Mouse (Mus musculus) urinary bladder, postnatal 25 days (tissue): ENCODE measurements around the gene Htra1.

Experiments
- DNase-seq: peaks from one replicate; pipeline ENCODE4 v3.0.0; 2022; ENCODE audit warnings: low spot score

The Htra1 gene

DNA sequence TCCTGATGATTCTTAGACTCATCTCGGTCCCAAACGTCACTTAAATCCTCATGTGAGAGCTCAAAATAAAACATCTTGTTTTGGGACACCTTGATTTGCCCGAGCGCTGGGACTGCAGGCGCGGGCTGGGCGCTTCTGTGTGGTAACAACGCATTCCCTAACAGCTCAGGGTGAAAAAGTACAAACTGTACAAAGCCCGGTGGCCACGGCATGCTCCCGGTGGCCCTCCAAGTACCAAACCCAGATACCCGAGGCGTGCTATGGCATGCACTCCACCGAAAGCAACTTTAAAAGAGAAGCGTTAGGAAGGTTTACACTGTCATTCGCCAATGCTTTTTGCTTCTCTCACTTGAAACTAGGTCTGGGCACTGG lies 504 bp upstream of the Htra1 start:
- no peak for DNase-seq

DNA sequence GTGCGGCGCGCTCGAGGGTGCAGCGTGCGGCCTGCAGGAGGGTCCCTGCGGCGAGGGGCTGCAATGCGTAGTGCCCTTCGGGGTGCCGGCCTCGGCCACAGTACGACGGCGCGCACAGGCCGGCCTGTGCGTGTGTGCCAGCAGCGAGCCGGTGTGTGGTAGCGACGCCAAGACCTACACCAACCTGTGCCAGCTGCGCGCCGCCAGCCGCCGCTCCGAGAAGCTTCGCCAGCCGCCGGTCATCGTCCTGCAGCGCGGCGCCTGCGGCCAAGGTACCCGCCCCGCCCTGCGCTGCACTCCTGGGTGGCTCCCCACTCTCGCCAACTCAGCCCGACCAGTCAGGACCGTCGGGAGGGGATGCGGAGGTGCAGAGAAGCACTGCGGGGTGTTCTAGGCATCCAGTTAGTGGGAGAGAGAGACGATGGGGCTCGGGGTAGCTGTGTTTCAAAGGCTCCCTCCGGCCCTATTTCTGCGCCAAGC lies 601 bp downstream of the Htra1 start:
- peak; percentile 24 for DNase-seq

DNA sequence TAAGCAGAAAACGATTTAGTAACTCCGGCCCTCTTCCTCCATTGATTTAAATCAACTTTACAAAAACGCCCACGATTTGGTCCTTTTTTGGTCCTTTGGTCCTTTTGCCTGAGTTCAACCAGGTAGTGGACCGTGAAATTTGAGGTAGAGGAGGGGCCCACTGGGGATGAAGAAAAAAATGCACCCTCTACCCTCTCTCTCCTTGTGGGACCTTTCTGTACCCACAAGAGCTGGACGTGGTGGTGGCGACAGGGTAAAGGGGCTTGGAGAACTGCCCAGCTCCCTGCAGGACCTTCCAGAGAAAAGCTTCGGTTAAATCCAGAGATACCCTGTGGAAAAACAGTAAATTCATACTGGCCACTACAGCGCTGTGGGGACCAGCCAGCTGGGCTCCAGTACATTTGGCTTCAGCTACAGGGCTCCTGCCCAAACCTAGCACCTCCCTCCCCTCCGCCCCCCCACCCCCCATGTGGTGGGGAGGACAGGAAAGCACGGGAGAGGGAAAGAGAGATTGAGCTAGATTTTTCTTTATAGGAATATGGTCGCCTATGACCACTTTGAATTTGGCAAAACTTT lies 1.4 kb downstream of the Htra1 start:
- DNase-seq = no peak

DNA sequence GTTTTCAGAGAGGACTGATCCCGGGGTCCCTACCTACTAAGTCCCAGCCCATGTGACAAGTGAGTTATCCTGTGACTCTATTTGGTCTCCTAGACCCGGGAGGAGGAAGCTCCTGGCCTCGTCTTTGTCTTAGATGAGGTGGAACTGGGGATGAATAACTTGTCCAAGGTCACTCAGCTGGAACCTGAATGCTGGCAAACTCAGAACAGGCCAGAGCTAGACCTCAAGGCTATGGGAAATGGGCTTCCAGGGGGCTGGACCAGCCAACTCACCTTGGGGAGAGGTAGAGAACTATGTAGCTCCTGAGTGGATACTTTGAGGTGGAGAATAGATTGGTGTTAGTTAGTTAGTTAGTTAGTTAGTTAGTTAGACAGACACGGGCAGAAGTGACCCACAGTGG lies 2.1 kb downstream of the Htra1 start:
- no peak for DNase-seq

DNA sequence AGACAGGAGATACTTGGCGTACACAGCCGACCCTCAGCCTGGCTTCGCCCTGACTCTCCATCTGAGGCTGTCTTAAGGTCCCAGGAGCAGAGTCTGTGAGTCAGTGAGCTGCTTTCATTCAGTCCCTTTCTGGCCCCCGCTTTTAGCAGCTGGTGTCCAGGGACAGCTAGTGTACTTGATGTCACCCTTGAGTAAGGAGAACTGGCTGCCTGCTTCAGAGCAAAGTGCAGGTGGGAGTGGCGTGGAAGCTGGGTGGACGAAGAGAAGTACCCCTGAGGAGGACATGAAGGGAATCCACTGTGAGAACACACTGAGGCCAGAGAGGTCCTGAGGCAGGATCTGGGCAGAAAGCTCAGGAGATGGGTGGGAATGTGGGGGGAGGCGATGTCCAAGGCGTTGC lies 3.0 kb downstream of the Htra1 start:
- no peak for DNase-seq

DNA sequence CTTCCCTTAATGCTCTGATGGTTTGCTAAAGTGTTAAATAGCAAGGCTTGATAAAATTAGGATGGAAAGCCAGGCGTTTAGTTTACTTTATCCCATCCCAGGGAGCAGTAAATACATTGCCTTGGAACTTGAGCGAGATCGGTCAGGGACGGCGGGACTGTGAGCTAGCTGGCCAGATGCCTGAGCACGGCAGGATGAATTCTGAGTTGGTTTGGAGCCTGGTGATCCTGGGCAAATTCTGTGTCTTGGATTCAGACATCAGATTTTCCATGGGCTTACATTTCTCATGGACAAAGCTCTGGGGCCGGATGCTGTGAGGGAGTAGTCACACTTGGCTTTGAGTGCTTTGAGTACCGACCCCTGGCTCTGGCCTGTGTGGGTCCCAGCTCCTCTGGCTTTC lies 4.8 kb downstream of the Htra1 start:
- DNase-seq = no peak

DNA sequence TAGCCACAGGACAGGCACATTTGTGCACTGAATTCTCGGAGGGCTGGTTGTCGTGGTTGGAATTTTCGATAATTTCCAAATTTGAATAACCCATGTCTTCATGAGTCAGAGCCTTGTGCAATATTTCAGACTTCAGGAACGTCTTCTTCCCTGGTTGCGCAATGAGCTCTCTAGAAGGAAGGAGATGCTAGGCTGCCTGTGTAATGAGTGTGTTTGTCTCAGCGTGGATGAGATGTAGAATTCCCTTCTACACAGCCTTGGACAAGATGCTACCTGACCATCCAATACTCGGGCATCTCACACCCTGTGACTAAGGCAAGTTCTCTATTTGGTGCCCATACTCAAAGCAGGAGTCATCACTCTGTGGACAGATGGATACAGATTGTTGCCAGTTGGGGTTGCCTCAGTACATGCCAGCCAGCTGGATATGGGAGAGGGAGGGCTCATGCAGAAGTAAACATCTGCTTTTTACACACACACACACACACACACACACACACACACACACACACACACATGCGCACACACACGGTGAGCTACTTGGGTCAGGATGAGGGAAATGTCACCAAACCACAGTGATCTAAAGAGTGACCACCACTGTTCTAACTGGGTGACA lies 7.5 kb downstream of the Htra1 start:
- no peak for DNase-seq

DNA sequence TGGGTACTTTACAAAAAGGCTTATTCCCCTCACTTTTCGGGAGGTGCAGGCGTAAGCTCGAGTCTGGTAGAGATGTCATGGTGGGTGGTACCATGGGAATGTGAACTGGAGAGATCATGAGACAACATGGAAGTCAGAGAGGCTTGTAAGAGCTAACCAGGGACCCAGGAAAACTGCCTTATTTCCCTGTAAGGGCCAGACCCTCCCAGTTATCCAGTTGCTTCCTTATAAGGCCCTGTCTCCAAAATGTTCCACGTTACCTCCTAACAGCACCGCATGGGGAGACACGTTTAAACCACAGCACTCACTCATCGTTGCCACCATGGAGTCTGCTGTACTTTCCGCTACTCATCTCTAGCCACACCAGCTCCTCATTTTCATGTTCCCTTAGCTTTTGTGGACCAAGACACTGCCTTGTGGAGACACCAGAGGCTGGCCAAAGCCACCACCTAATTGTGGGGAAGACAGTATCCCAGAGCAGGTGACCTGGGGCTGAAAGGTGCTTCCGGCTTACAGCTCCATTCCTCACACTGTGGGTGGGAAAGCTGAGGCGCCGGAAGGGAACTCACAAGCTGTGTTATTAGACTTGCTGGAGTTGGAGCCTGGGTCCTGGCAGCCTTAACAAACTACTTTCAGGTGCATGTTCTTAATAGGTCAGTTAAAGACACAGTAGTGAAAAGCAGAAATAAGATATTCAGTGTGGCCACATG lies 9.0 kb downstream of the Htra1 start:
- DNase-seq = no peak

DNA sequence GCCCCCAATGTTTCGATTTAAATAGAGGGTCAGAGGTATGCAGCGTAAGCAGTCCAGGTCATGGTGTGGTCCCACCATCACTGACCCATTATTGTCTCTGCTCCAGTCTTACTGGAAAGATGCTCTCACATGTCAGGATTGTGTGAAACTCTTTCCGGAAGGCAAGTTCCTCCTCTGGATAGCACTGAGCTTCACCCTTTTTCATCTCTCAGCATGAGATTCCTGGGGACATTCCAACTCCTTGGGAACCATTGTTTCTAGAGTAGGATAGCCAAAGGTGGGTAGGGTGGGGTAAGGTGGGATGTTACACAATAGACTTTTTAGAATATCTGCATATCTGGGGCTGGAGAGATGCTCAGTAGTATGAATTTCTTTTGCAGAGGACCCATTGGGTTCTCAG lies 9.8 kb downstream of the Htra1 start:
- DNase-seq = no peak

DNA sequence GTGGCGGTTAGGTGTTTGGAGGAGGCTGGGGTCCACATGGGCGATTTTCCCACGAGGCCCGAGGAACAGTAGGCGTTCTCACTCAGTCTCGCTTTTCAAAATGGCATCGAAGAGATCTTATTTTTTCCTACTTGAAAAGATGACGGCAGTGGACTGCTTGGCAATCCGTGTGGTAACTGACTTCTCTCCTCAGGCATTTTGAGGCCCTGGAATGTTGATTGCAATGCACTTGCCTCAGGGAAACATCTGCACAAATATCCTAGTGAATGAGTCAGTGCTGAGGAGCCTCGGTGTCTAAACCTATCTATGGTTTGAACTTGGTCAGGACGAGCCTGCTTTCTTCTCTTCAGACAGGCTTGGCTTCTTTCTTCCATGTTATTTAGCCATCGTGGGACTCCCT lies 10.4 kb downstream of the Htra1 start:
- no peak for DNase-seq

DNA sequence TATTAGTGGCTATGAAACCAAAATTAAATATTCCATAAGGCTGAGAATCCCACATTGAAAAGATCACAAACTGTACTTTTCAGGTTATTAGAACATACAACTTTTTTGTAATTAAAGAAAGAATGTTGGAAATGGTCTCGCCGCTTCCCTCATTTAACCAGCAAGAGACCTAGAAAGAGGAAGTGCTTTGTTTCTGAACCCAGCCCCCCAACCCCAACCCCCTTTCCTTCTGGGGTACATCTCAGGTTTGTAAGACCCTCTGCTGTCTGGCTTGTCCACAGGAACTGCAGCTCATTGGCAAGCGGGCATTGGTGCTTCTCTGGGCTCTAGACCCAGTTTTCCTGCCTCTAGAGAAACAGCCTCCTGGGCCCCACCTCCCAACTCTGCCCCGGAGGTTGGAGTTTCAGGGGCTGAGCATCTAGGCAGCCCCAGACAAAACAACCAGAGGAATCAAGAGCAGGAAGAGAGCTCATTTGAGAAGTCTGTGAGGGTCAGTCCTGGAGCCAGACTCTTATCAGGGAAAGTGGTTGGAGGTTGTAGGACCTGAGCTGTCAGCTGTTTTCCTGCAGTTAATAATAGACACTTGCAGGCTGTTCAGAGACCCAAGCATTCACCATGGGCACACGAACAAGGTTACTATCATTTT lies 12.8 kb downstream of the Htra1 start:
- DNase-seq = no peak

DNA sequence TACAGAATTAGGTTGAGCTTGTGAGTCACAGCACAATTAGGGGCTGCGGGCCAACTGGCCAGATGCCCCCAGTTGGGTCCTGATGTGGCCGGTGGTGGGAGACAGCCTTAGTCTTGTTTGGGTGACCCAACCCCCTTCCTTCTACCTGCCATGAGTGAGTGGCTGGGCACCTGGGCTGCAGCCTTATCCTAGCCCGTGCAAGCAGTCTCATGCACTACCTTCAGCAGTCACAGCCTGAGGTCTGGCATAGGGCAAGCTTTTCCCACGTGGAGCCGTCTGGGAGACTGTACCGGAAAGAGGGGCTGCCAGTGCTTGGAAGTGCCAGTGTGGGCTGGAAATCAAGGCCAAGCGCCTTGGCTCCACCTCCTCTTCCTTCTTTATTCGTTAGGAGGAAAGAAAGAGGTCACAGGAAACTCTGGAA lies 13.4 kb downstream of the Htra1 start:
- DNase-seq = no peak

DNA sequence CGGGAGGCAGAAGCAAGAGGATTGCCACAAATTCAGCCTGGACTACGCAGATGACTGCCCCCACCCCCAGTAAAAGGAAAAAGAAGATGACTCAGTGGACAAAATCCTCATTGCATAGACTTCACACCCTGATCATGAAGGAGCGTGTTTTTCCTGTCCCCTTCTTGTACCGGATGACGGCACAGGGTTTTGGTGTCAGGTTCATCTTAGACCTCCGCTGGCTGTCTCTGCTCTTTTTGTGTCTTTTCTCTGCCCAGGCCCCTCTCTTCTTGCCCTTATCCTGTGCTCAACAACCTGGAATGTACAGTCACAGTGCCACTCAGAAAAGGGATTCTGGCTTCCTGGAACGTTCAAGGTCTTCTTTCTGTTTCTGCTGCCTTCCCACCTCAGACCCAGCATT lies 14.6 kb downstream of the Htra1 start:
- DNase-seq = no peak

DNA sequence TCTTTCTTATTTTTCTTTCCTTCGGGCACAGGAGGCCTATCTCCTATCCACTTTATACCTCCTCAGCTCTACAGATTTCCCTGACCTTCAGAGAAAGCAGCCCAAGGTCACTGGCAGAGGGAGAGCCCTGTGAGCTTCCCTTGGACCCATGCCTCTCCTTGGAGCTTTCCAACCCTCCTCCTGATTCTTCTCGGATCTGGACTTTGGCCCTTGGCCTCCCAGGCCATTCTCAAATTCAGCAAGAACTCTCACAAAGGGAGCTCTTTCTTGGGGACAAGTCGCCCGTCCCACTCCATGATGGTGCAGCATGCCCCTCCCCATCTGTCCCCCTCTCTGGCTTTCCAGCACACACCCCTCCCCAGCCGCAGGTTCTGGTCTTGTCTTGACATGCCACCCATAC lies 15.1 kb downstream of the Htra1 start:
- no peak for DNase-seq

DNA sequence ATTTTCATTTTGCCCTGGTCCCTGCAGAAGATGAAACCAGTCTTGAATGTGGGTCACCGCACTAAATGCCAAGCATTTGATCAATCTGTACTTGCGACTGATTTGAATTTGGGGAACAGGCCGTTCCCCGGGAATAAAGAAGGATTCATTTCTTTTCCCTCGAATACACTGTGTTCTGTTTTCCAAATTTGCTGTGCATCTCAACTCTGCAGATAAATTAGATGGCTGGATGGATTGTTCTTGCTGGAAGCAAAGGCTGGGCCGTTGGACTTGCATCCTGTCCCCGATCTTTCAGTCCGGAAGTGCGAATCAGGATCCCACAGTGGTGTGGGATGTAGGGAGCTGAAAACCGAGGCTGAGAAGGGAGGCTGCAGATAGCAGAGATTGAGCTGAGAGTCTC lies 17.5 kb downstream of the Htra1 start:
- DNase-seq = no peak

DNA sequence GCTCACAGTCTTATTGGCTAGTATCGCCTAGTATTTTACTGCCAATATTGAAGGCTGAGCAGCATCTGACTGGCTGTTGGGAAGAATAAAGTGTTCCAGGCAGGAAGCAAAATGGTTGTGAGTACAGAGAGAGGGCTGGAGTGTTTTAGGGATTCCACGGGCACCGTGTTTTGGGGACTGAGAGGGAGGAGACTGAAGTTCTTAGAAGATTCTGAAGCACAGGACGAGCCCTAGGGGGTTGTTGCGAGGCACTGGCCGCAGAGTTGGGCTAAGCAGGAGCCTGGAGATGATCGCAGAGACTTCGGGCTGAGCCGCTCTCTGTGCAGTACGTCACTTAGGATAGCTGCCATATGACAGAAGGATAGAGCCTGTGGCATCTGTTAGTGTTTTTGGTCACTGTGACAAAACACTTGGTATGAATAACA lies 18.3 kb downstream of the Htra1 start:
- no peak for DNase-seq

DNA sequence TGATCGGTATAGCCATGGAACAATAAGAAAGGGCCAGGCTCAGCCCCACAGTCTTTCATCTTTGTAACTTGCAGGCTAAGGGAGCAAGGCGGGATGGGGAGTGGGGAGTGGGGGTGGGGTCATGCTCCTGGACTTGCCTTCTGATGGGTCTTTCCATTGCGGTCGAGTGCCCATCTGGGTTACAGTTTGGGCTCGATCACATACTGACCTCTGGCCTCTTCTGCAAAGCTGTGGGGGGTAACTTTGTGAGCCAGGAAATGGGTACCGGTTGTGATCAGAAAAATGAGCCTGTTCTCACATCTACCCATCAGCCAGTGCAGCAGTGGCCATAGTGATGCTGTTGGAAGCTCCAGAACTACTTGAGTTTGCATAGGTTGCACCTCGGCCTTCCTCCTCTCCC lies 22.6 kb downstream of the Htra1 start:
- no peak for DNase-seq

DNA sequence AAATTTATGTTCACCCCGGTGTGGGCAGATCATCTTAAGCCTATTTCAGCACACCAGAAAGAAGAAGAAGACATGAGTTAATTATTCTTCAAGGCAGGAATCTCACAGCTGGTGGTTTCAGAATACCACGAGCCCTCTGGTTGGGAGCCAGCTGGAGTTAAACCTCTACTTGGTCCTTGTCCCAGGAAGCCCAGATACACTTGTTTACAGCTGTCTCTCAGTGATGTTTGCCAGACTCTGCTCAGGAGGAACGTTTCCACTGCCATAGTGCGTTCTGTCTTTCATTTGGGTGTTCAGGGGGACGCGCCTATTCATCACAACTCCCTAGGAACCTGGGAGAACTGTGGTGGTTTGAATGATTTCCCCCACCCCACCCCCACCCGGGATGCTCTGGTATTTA lies 24.0 kb downstream of the Htra1 start:
- DNase-seq = peak; percentile 50

DNA sequence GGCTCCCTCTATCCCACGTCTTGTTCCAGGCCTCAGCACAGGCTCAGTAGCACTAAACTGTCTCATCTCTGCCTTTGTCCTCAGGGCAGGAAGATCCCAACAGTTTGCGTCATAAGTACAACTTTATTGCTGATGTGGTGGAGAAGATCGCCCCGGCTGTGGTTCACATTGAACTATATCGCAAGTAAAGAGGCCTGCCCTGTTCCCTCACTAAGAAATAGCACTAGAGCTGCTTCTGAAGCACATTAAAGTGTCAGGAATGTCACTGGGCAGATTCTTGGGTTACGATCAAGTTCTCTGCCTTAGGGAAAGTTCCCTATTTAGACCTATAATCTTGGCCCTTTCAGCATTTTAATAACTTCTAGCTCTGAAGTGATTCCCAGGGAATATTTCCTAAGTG lies 25.5 kb downstream of the Htra1 start:
- no peak for DNase-seq

DNA sequence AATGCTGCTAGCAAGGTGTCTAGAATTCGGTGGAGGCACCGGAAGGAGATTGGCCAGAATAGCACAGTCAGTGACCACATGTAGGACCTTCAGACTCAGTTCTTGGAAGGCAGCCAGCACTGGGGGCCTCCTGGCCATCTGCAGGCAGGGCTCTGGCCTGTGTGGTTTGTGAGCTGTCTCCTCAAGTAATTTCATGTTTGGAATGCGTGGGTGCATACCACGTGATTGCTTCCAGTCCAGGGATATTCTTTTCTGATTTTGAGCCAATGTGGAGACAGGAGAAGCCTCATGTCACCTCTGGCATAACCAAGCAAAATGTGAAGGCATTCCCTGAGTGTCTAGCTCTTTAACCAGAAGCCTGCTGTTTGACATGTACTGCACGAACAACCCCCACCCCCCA lies 28.8 kb downstream of the Htra1 start:
- DNase-seq = peak; percentile 66

DNA sequence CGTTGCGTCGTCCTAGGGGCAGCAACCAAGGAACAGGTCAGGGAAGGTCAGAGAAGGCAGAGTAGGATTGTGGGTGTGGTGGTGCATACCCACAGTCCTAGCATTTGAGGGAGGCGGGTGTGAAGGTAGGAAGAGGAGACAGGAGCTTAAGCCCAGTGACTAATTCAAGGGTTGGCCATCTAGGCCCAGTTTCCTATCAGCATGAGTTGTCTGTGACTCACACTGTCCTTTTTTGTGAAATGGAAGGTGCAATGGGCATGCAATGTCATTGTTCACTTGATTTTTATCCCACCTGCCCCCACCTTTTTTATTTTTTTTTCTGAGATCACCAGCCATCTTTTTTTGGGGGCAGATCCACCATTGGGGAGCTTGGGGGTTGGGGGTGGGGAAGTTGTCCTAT lies 29.5 kb downstream of the Htra1 start:
- no peak for DNase-seq

DNA sequence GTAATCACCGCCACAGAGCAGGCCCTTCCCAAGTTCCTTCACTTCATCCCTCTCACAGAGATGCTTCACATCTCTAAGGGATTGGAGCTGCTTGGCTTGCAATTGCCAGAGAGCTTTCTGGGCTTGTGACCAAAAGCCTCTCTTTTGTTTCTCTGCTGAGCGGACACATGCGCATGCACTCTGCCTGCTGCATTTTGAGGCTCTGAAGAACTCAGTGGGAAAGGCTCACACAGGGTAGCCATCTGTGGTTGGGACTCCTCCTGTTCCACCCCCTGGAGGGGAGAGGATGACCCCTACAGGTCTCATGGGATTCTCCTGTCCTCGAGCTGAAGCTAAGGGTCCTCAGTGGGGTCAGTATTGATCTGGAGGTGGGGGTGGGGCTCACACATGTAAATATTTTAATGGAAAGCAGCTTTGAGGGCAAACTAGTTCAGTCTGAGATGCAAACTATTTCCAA lies 30.0 kb downstream of the Htra1 start:
- DNase-seq = no peak

DNA sequence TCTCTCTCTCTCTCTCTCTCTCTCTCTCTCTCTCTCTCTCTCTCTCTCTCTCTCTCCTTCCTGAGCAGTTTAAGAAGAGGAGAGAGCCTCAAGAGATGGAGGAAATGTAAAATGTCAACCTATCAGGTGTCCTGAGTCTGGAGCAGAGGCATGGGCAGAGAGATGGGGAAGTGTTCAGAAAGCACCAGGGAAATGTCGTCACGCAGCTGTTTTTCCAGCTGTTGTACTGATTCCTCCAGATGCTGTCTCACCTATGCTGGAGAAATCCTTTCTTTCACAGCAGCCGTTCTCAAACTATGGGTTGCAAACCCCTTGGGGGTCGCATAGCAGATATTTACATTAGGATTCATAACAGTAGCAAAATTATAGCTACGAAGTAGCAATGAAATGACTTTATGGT lies 30.5 kb downstream of the Htra1 start:
- DNase-seq = no peak
